Mouse (Mus musculus): ENCODE results near the gene Sdad1.

DNA sequence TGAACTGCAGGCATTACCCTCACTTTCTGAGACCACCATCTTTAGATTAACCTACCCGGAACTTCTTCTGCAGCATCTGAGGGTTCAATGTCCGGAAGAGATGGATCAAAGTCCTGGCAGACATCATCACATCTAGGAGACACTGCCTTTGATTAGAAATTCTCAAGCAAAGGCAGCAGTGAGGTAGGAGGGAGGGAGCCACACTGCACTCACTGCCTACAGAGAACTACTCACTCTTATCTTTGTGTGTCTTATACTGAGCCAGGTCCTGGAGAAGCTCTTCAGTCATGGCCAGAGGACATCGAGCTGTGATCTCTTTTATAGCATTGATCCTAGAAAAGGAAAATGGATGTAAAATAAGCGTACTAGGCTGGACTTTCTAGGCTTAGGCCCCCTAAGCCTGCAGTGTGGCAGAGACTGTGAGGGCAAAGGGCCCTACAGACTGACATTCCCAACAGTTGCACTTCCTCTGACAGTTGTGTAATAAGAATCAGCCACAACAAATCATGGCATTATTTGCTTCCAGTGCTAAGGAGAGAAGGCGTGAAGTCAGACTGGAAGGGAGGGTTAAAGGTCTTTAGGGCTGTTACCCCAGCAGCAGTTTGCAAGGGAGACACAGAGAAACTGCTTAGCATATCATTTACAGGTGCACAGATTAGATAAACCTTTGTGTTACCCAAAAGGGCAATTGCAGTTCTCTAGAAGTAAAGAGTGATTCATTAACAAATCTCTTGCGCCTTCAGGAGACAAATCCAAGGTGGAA is 18.4 kb downstream of the Sdad1 start:
- no peak for TF ChIP-seq CTCF (IDR thresholded peaks at IDR 0.05; ENCODE audit: low read depth)
- TF ChIP-seq EP300 (IDR thresholded peaks at IDR 0.05; ENCODE audit: low read depth), result no peak
